Mouse (Mus musculus) embryo, embryonic 11 days (tissue): ENCODE results near the gene Copb1.

Experiments used
- DNase-seq: peaks from one replicate; pipeline ENCODE4 v3.0.0-alpha.2; 2015

The Copb1 gene

DNA sequence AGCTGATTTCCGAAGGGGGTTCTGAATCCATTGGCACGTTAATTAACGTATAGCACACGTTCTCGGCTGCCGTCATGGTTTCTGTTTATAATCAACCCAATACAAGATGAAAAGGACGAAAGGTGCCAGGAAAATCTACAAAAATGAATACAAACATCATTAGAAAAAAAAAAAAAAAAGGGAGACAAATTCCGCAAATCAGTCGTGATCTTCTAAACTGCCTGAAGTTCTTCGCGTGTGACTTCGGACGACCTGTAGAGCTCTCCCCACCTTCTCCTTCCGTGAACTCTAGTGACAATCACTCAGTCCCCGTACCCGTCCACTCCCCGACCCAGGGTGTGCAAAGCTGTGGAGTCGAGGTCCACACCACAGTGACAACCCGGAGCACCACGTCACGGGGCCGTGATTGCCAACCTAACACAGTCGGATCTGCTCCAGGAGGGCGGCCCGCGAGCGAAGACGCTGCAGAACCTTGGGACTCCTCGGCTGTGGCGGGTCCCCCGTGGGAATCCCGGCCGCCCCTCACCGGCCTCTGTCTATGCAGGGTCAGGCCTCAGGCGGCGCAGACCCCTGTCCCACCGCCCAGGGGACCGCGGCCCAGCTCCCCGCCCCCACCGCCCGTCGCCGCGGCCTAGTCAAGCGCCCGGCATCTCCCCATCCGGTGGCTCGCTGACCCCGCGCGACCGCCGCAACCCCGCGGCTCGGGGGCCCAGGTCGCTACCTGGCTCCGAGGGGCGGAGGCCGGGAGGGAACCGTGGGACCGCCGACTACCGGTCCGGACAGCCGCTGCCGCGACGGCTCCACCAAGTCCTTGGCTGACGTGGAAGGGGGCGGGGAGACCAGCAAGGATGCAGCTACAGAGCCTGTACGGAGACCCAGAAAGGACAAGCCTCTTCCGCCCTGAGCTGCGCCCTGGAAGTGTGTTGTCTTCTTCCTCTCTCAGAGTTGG is at the start of gene Copb1:
Gene Copb1 (minus strand): TSS at position 827 of the 949 bp plus-strand sequence.
- DNase-seq: peak; percentile 95

GRCm38 (mm10) chr7:114301293-114301782 is 46.8 kb upstream of the Copb1 start:
- DNase-seq: no peak

DNA sequence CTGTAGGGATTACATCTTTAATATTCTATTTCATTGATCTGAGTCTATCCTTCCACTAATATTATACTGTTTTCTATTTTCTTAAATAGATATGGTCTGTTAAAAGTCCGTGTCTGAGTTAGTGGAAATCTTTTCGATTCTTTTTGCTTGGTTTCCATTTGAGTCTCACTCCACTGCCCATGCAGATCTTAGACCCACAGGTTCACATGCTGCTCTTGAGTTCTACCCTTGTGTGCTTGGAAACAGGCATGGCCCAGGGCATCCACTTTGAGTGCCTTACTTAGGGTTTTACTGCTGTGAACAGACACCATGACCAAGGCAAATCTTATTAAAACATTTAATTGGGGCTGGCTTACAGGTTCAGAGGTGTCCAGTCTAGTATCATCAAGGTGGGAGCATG is 46.3 kb upstream of the Copb1 start:
- no peak for DNase-seq

GRCm38 (mm10) chr7:114299247-114299646 is 44.7 kb upstream of the Copb1 start:
- DNase-seq: no peak

GRCm38 (mm10) chr7:114294698-114295097 is 40.2 kb upstream of the Copb1 start:
- no peak for DNase-seq

DNA sequence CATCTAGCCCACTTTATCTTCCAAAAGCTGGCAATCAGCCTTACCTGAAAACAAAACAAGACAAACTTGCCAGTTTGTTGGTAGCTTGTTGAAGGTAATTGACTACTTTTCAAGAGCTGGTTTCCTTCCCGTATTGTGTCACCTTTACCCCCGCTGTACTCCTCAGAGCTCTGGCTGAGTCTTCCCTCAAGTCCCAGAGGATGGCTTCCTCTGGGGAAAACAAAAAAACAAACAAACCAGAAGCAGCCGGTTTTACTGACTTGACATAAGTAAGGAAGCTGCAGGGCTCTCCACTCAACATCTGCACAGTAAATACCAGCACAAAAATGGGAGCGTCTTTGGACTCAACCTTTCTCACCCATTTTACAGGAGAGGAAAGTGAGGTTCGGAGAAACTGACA is 39.4 kb upstream of the Copb1 start:
- no peak for DNase-seq

DNA sequence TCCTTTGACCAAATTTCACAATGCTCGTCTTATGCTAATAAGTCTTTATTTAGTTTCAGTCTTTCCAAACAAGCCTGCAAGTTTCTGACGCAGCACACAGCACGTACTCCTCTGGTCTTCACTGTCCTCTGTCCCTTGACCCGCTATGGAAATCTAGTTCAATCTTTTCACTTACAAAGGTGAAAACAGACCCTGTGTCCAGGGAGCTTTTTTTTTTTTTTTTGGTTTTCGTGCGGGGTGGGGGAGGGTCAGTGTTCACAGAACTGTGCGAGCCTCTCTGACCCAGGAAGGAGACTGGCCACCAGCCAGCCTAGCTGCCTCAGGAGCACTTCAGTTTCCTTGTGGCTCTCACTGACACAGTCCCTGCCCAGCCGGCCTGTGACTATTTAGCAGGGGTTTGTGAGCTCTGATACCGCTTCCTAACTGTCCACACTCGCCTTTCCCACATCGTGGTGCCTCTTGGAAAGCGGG is 38.0 kb upstream of the Copb1 start:
- DNase-seq: peak; percentile 53

DNA sequence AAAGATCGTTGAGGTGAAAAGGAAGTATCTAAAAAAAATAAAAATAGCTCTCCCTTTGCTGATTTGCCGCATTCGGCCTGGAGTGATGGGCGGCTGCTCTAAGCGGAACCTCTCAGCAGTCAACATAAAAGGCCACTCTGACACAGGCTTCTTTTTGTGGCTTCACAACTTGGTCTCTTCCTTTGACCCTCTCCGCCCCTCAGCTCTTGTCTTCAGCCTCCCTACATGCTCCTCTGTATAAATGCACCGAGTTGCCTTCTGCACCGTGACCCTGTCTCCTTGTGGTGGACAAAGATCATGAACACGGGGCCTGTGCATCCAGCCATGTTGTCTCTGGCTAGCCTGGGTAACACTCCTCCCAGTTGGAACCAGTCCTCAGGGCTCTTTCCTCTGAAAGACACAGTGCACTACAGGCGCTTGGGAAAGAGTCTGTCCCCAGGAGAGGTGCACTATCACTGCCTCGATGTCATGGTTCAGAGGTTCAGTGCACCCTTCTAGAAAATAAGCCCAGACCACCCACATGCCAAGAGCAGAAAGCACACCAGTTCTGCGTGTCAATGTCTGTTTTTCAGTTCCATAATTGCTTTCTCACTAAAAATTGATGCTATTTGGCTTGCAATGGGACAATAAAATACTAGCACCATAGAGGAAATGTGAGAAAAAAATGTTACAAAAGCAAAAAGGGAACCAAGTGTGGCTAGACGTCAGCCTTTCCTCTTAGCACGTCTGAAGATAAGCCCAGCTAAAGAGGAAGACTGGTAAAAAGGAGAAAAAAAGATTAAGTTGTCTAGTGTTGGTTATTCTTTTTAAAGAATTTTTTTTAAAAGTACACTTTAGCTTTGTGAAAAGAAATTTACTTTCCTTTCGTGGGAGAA is 37.2 kb upstream of the Copb1 start:
- peak; percentile 16 for DNase-seq

GRCm38 (mm10) chr7:114290078-114290506 is 35.6 kb upstream of the Copb1 start:
- DNase-seq: no peak

DNA sequence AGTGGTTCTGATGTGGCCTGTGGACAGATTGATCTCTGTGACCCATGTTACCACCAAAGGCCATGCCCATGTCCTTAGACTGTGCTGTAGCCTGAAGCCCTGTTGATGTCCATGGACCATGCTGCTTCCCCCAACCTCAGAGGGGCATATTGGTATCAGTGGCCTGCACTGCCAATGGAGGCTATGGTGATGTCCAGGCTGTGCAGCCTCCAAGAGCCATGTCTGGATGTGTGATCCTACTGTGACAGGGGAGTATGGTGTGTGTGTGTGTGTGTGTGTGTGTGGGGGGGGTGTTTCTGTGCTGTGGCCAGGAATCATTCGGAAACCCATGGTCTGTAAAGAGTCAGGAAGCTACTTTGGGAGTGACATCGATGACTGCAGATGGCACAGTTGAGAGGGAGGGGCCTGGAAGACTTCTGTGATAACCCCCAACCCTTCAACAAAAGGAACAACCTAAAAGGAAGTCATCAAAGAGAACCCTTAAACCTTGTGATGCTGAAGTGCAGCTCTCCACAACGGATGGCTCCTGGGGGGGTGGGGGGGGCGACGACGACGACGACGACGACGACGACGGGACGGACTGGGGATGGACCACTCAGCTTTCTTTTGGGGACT is 29.9 kb upstream of the Copb1 start:
- no peak for DNase-seq

- DNase-seq: no peak
These were observed 28.5 kb upstream of the Copb1 start for GRCm38 (mm10) chr7:114283006-114283405.

- peak; percentile 53 for DNase-seq
These were observed 27.2 kb upstream of the Copb1 start for GRCm38 (mm10) chr7:114281671-114282070.

GRCm38 (mm10) chr7:114276005-114276752 is 21.7 kb upstream of the Copb1 start, which contains the start of gene Psma1:
Gene Psma1 (minus strand): TSS chr7:114276118.
- peak; percentile 100 for DNase-seq

- no peak for DNase-seq
These were observed 21.0 kb upstream of the Copb1 start for GRCm38 (mm10) chr7:114275372-114276004.

- no peak for DNase-seq
These were observed 13.9 kb upstream of the Copb1 start for GRCm38 (mm10) chr7:114268446-114268845.

DNA sequence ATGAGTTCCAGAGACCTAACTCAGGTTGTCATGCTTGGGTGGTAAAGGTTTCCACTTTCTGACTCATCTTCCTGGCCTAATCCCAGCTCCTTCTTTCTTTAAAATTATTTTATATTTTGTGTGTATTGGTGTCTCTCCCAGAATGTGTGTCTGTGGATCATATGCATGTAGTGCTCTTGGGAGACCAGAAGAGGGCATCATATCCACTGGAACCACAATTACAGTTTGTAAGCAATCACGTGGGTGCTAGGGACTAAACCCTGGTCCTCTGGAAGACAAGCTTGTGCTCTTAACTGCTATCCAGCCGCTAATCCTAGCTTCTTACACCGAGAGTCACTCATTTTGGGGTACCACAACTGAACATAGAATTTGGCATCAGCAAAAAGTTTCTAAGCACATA is 2.8 kb downstream of the Copb1 start:
- no peak for DNase-seq

DNA sequence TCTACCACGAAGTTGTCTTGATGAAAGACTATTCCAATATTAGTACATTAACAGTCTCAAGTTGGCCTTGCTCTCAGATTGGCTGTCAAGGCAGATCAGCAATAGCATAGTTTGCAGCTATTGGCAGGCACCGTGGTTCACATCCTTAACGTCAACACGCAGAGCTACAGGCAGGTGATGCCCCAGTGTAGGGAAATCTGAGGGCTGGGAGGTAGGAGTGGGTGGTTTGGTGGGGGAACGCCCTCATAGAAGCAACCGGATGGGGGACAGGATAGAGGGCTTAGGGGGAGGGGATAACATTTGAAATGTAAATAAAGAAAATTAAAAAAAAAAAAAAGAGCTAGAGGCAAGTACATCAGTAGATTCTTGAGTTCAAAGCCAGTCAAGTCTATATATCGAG is 20.5 kb downstream of the Copb1 start:
- DNase-seq: no peak

GRCm38 (mm10) chr7:114232982-114233381 is 21.5 kb downstream of the Copb1 start:
- no peak for DNase-seq

DNA sequence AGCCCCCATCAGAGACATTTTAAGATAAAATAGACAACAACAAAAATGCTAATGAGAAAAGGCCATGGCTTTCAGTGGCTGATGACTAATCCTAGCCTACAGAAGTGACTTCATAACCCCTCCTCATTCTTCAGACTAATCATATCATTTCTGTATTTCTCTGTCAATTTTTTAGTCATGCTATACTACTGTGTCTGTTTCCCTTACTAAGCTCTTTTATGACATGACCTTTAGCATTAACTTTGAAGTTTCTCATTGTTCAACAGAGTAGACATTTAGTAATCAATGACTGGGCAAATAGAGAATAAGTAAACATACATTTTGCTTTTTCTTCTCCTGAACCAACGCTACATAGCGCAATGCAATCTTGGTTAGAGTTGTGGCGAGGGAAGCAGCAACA is 22.7 kb downstream of the Copb1 start:
- no peak for DNase-seq

DNA sequence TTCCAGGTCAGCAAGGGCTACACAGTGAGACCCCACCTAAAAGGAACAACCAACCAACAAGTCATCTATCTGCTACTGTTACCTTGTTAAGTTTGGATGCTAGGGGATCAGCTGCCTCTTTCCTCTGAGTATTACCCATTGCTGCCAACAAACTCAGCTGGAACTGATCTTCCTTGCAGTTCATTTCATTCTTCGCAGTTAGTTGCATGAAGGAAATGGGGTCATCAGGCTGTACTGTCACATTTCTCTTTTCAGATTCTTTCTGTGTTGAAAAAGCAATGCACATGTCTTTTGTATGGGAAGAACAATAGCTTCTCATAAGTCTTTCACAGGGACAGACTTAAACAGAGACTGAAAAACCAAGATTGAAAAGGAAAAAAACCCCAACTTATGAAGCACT is 28.0 kb downstream of the Copb1 start:
- DNase-seq: no peak

DNA sequence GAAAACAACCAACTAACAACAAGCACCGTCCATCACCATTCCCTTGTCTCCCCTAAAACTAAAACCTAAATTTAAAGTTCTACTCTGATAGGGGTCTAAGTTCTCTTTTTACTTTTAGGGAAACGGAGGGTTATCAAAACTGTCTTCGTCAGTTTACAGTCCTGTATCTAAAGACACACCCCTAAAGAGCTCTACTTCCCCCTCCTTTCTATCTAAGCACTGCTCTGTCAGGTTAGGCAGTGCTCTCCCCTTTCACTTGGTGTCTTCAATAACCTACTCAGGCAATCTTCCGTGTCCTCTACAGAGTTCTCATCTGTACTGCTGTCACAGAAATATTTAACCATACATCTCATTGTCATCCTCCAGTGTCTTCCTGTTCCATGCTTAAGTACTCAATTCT is 34.1 kb downstream of the Copb1 start:
- DNase-seq: no peak

DNA sequence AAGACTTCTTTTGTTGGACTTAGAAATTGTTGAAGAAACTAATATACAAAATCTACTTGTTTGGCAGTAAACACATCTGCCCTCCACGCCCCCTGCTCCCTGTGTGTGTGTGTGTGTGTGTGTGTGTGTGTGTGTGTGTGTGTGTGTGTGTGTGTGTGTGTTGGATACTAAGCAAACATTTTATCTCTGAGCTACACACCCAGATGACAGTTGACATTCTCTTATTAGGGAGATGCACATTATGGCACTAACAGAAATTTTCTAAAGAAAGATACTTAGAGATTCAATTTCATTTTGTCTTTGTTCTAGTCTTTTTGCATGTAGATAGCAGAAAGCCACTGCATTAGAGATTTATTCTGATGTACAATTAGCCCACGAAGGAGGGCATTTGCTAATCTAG is 37.6 kb downstream of the Copb1 start:
- no peak for DNase-seq
